Mouse (Mus musculus) ovary, adult 18-20 months (tissue): ENCODE results near the gene Vmn2r98.
"Not testable (repeated sequence)": the region's sequence is repeated elsewhere in the genome, so short reads cannot be mapped to it uniquely, and the experiment has no call there.

ENCODE experiments used
- DNase-seq: peaks from one replicate; pipeline ENCODE4 v3.0.0; 2022; ENCODE audit warnings: low spot score, mixed read lengths

Gene Vmn2r98

GRCm38 (mm10) chr17:19053160-19053559 is at the start of gene Vmn2r98:
TSS of gene Vmn2r98 (plus strand) at chr17:19053460.
- not testable (repeated sequence) for DNase-seq

GRCm38 (mm10) chr17:19031441-19031840 is 21.8 kb upstream of the Vmn2r98 start:
- not testable (repeated sequence) for DNase-seq

- no peak for DNase-seq
Measured at GRCm38 (mm10) chr17:19031962-19032361, 21.3 kb upstream of the Vmn2r98 start.

DNA sequence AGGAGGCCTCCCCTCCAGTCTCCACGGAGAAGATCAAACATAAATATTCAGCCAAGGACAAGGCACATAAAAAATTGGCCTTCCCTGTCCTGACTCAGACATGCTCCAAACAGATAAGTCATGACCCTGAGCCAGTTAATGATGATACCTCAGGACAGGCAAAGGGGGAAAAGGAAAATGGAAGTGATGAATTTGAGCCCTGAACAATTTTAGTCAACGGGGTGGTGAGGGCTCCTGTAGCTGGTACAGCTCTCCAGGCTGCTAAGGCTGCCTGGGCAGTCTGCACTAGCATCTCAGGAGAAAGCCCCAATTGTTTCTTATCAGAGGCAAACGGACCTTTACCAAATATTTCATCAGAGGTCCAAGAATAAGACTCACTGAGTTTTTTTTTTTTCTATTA is 20.5 kb upstream of the Vmn2r98 start:
- DNase-seq = no peak
